Mouse (Mus musculus) limb, embryonic 14.5 days (tissue): ENCODE results near the gene Fam102a. TPM values are rescaled to one million over a fixed set of nuclear protein-coding genes. Genes with fewer than 3 reads are reported as not detected.
A peak's percentile ranks its signal among the peaks of the same experiment; 100 is the strongest.

ENCODE experiments used
- ATAC-seq: fragments of 200-750 bp; cut with Nextera tagmentation; 2 replicates; pipeline ENCODE4 v1.8.0; 2017; ENCODE audit warnings: low read depth, moderate number of reproducible peaks, moderate TSS enrichment; ENCODE audit not compliant: low FRiP score
- DNase-seq: peaks from one replicate; pipeline ENCODE4 v3.0.0-alpha.2; 2015; ENCODE audit warnings: low spot score
- H3K27ac ChIP-seq: fragments of 300-500 bp; sonication (generic); replicated peaks from 2 replicates; pipeline ENCODE4 v1.5.1; 2014; ENCODE audit warnings: low read depth, mild to moderate bottlenecking, low read length, moderate library complexity, mixed read lengths
- H3K27me3 ChIP-seq: fragments of 300-500 bp; sonication (generic); 2 replicates; pipeline ENCODE4 v1.6.1; 2014; ENCODE audit warnings: low read length, mixed read lengths; ENCODE audit not compliant: control insufficient read depth, insufficient read depth
- H3K36me3 ChIP-seq: fragments of 300-500 bp; sonication (generic); 2 replicates; pipeline ENCODE4 v1.6.1; 2014; ENCODE audit warnings: mild to moderate bottlenecking, low read length, moderate library complexity, mixed read lengths; ENCODE audit not compliant: control insufficient read depth, insufficient read depth
- H3K4me1 ChIP-seq: fragments of 300-500 bp; sonication (generic); 2 replicates; pipeline ENCODE4 v1.6.1; 2014; ENCODE audit warnings: antibody characterized with exemption, low read length, mixed read lengths; ENCODE audit not compliant: control insufficient read depth, insufficient read depth
- H3K4me2 ChIP-seq: fragments of 300-500 bp; sonication (generic); replicated peaks from 2 replicates; pipeline ENCODE4 v1.6.1; 2014; ENCODE audit warnings: low read depth, mild to moderate bottlenecking, low read length, moderate library complexity; ENCODE audit not compliant: severe bottlenecking
- H3K4me3 ChIP-seq: fragments of 300-500 bp; sonication (generic); replicated peaks from 2 replicates; pipeline ENCODE4 v1.5.1; 2014; ENCODE audit warnings: low read length
- H3K9ac ChIP-seq: fragments of 300-500 bp; sonication (generic); 2 replicates; pipeline ENCODE4 v1.6.1; 2014; ENCODE audit warnings: mild to moderate bottlenecking, low read depth, low read length, moderate library complexity; ENCODE audit not compliant: severe bottlenecking
- H3K9me3 ChIP-seq: fragments of 300-500 bp; sonication (generic); 2 replicates; pipeline ENCODE4 v1.6.1; 2016; ENCODE audit warnings: low read length; ENCODE audit not compliant: control insufficient read depth
- POLR2A ChIP-seq: fragments of 200-500 bp; IDR thresholded peaks from 2 replicates; pipeline ENCODE4 v1.8.0; 2012; ENCODE audit warnings: inconsistent platforms, mild to moderate bottlenecking, moderate library complexity, borderline replicate concordance; ENCODE audit not compliant: insufficient read depth, insufficient read length; ENCODE audit errors: extremely low read depth
- WGBS: fragments of 180-500 bp; shearing (Covaris S2); extraction: QIAGEN DNeasy Blood & Tissue Kit; methylation state at CpG from one replicate; pipeline ENCODE4 v1.1.7; 2014; 5-methylcytosine and 5-hydroxymethylcytosine counted together
- polyA plus RNA-seq, 2 experiments: library from polyadenylated mRNA; depleted of rRNA in 1 of 2; stranded (reverse) in 1 of 2; unstranded in 1 of 2; fragments of >200 nt; fragmentation: Nextera tagmentation in 1 of 2; extraction: Ambion mirVana in 1 of 2; gene quantifications; 2 replicates each; pipeline versions ENCODE4 v1.2.1 to v1.2.3; 2012 to 2014

Fam102a gene
- polyA plus RNA-seq, 2 experiments: 15.3 to 17.2 TPM

GRCm38 (mm10) chr2:32514335-32514734 lies 20.8 kb upstream of the Fam102a start:
- H3K27ac ChIP-seq: 0 out of 2 replicates have a peak overlapping the region, but pooled peaks have one; percentile 13
- WGBS: 15% methylated on average over 6 of the region's 6 CpGs
- no peak overlapping the region for H3K9ac ChIP-seq
- H3K4me1 ChIP-seq: peaks cover 7% of the 10 kb centered on the region; the same call in 1 of the 2 replicates
- H3K4me2 ChIP-seq: no peak overlapping the region
- ATAC-seq: no peak
- H3K27me3 ChIP-seq: no peaks in the 10 kb centered on the region
- H3K9me3 ChIP-seq: no peaks in the 10 kb centered on the region
- no peak overlapping the region for H3K4me3 ChIP-seq
- H3K36me3 ChIP-seq: no peaks in the 10 kb centered on the region
- DNase-seq: no peak
- TF ChIP-seq POLR2A: no peak

DNA sequence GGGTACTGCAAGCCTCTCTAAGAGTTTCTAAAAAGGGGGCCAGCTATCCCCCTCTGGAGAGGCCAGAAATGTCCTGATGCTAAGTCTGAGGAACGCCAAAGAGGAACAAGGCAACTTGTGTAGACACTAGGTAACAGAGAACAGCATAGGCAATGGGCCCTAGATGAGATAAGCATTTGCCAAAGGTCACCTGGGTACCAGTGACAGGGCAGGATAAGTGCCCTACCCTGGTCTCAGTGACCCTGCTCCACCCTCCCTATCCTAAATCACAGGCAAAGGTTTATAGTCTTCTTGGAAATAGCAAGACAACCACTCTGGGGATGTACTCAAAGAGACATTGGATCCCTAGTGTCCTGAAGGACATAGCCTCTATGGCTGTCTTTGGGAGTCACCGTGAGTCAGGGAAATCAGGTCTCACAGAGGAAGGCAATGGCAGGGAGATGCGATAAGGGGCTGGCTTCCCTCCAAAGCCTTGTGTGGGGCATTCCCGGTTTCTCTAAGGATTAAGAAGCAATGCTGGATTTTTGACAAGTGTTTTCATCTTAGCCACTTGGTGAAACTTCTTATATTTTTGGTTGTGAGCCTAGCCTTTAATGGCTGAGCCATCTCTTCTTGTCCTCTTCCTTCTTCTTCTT lies 17.8 kb upstream of the Fam102a start:
- Histone ChIP-seq H3K9me3 (no peaks in the 10 kb centered on the region), H3K9ac (no peak overlapping the region), H3K27ac (no peak overlapping the region), H3K4me1 (no peaks in the 10 kb centered on the region), H3K4me3 (no peak overlapping the region), H3K4me2 (no peak overlapping the region), H3K27me3 (no peaks in the 10 kb centered on the region), H3K36me3 (no peaks in the 10 kb centered on the region)
- DNase-seq: no peak
- ATAC-seq: no peak
- TF ChIP-seq POLR2A: no peak
- 84% methylated on average over 4 of the region's 4 CpGs for WGBS

DNA sequence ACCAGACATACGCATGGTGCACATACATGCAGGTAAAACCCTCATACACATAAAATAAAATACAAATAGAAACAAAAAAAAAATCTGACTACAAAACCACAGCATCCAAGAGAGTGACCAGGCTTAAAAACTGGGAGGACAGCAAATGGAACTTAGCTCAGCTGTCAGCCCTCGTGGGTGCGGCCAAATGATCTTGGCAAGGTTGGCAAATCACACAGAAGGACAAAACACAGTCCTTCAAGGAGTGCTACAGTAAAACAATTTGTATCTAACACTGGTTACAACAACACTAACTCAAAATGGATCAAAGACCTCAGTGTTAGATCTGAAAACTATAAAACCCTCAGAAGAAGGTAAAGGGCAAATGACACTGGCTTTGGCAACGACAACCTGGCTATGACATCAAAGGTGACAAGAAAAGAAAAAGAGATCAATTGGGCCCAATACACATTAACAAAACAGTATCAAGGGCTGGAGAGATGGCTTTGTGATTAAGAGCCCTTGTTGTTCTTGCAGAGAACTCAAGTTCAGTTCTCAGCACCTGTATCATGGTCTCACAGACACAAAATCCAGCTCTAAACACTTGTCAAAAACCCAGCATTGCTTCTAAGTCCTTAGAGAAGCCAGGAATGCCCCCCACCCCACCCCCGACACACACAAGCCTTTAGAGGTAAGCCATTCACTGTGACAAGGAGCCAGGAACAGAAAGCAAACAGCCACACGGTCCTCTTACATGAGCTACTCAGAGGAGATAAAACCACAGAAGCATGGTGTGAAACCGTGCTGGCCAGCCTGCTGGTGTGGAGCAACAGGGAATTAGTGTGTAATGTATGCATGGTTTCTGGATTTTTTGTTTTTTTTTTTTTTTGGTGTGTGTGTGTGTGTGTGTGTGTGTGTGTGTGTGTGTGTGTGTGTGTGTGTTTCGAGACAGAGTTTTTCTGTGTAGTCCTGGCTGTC lies 14.8 kb upstream of the Fam102a start:
- no peaks in the 10 kb centered on the region for H3K36me3 ChIP-seq
- H3K9me3 ChIP-seq: no peaks in the 10 kb centered on the region
- no peak overlapping the region for H3K9ac ChIP-seq
- ATAC-seq (no peak), DNase-seq (no peak)
- H3K4me2 ChIP-seq: no peak overlapping the region
- H3K27me3 ChIP-seq: no peaks in the 10 kb centered on the region
- 61% methylated on average over 8 of the region's 8 CpGs for WGBS
- H3K27ac ChIP-seq: no peak overlapping the region
- H3K4me1 ChIP-seq: no peaks in the 10 kb centered on the region
- no peak overlapping the region for H3K4me3 ChIP-seq
- no peak for TF ChIP-seq POLR2A

DNA sequence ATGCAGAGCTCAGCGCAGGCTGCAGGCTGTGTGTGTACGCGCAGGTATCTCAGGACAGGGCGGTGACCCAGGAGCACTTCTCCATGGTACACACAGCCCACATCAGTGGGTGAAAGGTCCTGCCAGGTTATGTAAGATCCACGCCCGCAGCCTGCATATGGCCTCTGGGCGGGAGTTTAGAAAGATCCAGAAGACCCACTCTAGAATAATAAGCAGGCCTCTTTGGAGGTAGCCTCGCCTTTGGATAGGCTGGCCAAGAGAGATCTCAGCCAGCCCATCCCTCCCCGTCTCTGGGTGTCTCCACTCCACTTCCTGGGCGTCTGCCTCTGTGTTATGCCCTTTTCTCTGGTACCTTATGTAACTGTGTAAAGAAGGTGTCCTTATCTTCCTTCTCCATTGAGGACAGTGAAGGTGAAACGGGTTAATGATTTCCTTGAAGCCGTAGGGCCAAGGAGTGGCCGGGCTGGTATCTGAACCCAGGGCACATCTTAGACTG lies 10.5 kb upstream of the Fam102a start:
- Histone ChIP-seq H3K27me3 (no peaks in the 10 kb centered on the region), H3K4me3 (no peak overlapping the region), H3K27ac (no peak overlapping the region), H3K4me1 (no peaks in the 10 kb centered on the region), H3K9me3 (no peaks in the 10 kb centered on the region), H3K36me3 (no peaks in the 10 kb centered on the region), H3K9ac (no peak overlapping the region), H3K4me2 (no peak overlapping the region)
- TF ChIP-seq POLR2A: no peak
- DNase-seq: no peak
- ATAC-seq: no peak
- 84% methylated on average over 13 of the region's 13 CpGs for WGBS

- H3K36me3 ChIP-seq: no peaks in the 10 kb centered on the region
- no peak for TF ChIP-seq POLR2A
- no peak for ATAC-seq
Observed at GRCm38 (mm10) chr2:32525816-32526215, 9.3 kb upstream of the Fam102a start.

More at GRCm38 (mm10) chr2:32525816-32526215, 9.3 kb upstream of the Fam102a start:
- Histone ChIP-seq H3K9ac (no peak overlapping the region), H3K4me3 (no peak overlapping the region), H3K4me2 (no peak overlapping the region), H3K9me3 (no peaks in the 10 kb centered on the region), H3K27me3 (no peaks in the 10 kb centered on the region), H3K4me1 (no peaks in the 10 kb centered on the region), H3K27ac (no peak overlapping the region)
- no peak for DNase-seq
- WGBS: 82% methylated on average over 12 of the region's 12 CpGs
